Mouse (Mus musculus): Measurements from ENCODE around the gene Gm20431. TPM values are rescaled to one million over a fixed set of nuclear protein-coding genes. Genes with fewer than 3 reads are reported as not detected.

Gm20431 gene
- total RNA-seq, 2 experiments from 2014 or later = 38.9 to 50.9 TPM

DNA sequence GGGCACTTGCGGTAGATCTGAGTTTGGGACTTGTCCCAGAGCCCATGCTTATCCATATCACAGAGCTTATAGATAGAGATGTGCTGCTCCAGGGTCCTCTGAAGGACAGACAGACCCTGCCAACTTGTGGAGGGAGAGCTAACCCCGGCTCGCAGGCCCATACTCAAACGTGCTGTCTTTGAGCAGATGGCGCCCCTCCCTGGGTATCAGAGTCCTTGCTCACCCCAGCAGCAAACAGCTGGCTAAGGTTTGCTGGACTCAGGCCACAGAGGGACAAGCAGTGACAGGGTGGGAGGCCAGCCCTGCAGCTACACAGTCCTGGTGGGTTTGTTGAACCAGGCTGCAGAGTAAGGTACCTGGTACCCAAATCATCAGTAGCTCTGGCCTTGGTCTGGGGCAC is 58.3 kb downstream of the Gm20431 start:
- DNase-seq (ENCODE audit: low spot score in 2 of 2) = no peak

DNA sequence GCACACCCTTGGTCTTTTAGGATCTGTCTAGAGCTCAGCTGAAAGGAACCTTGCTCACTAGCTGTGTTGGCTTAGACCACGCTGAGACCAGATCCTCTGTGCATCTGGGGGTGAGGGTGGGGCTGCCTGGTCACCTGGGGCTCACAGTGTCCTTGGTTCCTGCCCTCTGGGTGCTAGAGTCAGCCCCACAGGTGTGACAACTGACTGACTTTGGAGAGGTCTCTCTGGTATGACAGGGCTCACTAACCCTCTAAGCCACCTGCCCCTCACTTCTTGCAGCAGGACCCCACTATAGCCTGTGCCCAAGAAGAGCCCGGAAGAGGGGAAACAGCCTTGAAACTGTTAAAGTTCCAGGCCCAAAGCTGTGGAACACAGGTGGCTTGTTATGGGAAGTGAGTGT is 58.9 kb downstream of the Gm20431 start:
- no peak for DNase-seq (ENCODE audit: low spot score in 2 of 2)

DNA sequence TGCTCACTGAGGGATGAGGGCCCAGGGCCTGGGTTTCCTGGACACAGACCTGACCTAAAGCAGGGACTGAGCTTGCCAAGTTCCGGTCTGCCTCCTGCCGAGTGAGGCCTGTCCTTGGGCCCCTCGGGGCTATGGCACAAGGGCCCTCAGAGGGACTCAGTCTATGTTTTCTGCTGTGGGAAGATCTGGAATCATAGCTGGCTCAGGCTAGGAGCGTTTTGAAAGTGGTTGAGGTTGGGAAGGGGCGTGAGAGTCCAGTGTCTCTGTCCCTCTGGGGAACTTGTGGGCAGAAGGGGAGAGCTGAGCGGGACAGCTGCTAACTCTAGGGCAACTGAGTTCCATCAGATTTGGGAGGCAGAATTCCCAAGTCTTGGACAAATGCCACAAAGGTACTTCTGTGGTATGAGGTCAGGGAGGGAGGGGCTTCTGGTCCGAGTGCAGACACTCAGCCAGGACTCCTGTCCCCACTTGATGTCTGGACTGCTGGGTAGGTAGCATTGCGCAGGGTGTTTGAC is 60.8 kb downstream of the Gm20431 start:
- no peak for DNase-seq (ENCODE audit: low spot score in 2 of 2)

DNA sequence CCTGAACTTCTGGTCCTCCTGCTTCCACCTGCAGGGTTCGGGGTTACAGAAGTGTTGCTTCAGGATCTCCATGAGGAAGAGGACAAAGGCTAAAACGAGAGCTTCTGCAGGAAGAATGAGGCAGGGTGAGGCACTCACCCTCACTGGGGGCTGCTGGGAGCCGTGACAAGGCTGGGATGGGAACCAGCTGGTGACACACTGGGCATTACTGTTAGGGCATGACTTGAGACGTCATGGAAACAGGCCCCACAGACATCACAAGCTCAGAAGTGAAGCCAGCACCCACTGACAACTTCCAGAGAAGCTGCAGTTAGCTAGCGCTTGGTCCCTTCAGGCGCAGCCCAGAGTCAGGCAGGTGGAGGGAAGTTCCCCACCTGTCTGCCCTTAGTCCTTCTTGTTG is 61.4 kb downstream of the Gm20431 start:
- DNase-seq (ENCODE audit: low spot score in 2 of 2) = no peak

DNA sequence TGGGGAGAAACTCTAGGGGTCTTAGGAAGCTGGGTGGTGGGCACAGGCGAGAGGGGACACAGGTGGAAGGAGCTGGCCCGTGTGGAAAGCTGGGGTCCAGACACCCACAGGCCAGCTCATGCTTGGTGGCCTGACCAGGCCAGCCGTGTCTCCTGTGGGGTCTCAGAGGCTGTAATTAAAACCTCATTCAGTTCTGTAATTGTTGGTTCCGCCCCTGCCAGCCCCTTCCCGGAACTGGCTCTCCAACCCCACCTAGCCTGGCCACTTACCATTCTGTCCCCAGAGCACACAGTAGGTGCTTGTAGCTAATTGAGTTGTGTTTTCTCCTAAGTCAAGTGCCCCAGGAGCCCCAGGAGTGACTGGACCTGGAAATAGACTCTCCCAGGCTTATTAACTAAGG is 62.1 kb downstream of the Gm20431 start:
- DNase-seq (ENCODE audit: low spot score in 2 of 2) = no peak

DNA sequence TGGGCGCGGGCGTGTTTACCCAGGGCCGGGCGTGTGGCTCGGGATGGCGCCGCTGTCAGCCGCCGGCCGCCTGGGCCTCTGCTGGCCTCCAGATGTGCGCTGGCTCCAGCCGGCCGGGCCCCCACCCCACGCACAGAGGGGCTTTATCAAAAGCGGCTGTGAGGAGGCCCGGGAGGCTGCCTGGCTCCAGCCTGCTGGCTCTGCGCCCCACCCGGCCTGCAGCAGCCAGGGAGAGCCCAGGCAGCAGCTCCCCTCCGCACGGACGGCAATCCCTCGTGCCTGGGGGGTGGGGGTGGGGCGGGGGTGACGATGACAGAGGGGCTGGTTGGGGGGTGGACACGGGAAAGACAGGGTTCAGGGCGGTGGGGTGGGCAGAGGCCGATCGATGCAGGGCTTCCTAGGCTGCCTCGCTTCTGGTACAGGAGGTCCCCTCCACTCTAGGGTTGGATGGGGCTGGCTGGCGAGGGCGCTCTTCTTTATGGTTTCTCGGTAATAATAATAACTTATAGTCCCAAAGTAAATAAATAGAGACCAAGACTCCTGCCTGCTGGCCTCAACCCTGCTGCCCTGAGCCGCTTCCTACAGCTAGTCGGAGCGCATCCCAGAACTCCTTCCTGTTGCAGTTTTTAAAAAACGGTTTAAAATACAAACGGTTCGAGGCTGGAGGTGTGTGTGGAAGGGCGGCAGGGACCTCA is 63.7 kb downstream of the Gm20431 start:
- DNase-seq (ENCODE audit: low spot score in 2 of 2) = no peak

DNA sequence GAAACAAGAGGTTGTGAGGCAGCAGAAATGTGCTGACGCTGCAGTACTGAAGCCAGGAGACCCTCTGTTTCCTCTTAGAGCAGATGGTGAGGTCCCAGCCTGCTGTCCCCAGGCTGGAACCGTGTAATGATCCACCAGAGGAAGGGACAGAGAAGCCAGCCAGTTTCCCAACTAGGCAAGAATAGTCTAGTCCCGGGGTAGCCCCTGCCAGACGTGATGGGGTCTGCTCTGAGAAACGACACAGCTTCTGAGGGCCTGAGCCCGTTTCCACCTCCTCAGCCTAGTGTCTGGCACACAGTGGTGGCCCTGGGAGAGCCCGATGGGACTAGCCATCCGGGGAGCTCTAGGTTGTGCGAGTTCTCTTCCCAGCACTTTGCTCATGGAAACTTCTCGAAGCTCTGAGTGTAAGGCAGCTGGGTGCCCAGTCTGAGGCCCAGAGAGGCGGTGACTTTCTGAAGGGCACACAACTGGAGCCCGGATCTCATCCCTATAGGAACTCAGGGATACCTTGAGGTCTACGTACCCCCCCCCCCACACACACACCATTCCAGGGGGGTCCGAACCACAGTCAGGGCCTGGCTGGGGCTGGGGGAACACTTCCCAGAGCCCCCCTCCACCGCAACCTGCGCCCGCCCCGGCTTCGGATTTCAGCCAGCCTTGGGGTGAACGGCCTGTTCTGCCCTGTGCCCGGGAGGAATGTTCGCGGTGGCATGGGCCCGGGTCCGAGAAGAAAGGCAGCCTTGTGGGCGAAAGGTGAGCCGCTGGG is 64.4 kb downstream of the Gm20431 start:
- no peak for DNase-seq (ENCODE audit: low spot score in 2 of 2)

DNA sequence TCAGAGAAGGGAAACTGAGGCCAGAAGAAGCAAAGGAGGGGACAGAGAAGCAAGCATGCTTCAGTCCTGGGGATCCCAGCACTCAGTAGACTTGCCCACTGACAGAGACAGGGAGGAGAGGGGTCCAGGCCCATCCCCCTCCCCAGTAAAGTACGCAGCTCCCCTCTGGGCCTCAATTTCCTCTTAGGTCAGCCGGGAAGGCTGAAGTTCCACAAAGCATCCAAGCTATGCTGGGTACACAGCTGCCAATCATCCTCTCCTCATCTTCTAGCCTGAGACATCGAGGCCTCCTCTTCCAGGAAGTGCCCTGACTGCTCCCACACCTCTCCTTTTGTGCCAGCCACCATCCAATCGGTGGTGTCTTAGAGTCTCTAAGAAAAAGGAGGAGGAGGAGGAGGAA is 65.0 kb downstream of the Gm20431 start:
- DNase-seq (ENCODE audit: low spot score in 2 of 2) = no peak

DNA sequence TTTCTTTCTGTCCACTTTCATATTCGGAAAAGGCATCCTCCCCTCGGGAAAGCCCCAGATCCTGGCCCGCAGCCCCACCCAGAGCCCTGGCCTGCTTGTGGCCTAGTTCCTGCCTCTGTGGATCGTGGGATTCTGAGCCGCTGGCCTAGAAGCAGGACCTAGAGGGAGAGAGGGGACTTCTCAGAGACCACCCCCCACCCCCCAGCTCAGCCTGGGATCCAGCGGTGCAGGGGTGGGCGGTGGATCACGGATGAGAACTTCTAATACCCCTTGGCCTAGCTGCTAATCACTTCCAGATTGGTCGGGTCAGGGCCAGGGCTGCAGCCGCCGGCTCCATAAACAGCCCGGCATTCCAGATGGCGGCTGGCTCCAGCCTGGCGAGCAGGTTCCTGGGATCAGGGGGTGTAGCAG is 65.5 kb downstream of the Gm20431 start:
- DNase-seq (ENCODE audit: low spot score in 2 of 2) = no peak

DNA sequence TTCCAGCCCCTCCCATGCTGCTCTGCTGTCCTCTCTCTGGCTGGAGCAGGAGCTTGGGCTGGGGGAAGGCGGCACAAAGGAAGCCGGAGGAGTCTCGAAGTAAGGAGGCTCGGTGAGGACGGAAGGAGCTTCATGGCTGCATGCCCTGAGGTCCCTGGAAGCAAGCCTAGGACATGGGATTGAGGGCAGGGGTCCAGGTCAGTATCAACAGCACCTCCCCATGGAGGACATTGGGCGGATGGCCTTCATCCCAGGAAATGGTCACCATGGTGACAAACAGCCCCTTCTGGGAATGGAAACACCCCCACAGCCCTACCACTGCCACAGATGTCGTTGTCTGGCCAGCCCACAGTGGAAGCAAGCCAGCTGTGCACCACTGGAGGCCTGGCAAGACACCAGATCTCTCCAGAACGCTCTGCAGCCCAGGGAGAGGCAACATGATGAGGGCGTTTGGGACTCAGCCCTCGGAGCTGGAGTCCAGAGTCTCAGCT is 66.8 kb downstream of the Gm20431 start:
- peak; percentile 69 to 77 for DNase-seq (ENCODE audit: low spot score in 2 of 2)

DNA sequence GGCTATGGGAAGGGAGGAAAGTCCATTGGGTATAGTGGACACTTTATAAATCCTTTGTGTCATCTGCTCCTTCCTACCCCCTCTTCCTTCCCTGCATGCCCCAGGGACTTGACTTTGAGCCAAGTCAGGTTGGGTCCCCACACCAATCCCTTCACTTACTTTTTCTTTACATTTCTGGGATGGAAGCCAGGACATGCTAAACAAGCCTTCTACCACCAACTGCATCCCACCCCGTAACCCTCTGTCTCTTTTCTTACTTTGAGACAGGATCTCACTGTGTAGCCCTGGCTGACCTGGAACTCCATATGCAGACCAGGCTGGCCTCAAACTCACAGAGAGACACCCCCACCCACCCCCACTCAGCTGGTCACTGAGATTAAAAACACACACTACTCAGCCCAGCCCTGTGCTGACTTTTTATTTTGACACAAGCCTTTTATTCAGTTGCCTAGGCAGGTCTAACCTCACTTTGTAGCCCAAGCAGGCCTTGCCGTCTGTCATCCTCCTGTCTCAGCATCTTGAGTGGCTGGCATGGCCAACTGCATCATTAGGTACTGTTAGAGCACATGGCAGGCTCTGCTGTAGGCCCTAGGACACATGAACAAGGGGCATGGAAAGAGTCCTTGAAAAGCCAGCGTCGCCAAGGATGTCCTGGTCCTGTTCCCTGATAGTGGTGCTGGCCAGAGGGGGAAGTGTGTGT is 67.6 kb downstream of the Gm20431 start:
- DNase-seq (ENCODE audit: low spot score in 2 of 2) = no peak

DNA sequence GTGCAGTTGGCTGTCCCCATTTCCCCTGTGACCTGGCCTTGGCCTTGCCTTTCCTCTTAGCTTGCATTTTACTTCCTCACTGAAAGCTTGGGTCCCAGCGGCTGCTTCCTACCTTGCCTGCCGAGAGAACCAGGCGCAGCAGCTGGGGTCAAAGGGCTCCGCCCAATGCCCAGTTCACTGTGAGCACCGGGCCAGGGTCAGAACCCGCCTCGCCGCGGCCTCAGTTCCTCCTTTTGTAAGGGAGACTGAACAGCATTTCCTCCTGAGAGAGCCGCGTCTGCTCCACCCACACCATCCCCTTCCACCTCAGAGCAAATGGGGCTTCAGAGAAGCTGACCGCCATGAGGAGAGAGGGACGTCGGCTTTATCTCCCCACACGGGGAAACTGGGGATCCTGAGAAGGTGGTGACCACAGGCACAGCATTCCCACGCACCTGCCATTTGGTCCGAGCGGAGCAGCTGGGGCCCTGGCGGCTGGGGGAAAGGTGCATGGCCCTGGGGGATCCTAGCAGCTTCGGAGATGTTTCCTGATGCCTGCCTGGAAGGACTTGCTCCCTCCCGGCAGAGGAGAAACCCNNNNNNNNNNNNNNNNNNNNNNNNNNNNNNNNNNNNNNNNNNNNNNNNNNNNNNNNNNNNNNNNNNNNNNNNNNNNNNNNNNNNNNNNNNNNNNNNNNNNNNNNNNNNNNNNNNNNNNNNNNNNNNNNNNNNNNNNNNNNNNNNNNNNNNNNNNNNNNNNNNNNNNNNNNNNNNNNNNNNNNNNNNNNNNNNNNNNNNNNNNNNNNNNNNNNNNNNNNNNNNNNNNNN is 72.3 kb downstream of the Gm20431 start:
- DNase-seq (ENCODE audit: low spot score in 2 of 2) = no peak

DNA sequence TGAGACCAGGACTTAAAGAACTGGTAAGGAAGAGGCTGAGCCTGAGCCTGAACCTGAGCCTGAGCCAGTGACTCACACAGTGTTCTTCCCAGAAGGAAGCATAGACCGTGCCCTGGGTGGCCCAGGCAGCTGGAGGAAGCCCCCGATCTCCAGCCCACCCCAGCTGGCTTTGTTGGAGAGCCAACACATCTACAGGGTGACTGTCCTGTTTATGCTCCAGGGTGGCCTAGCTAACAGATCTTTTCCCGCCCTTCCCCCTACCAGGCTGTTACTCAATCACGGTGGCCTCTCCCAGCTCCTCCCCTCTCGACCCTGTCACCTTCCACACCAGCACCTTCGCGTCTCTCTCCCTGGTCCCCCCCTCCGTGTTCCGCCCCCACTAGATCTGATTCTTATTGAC is 74.3 kb downstream of the Gm20431 start:
- DNase-seq (ENCODE audit: low spot score in 2 of 2) = no peak

DNA sequence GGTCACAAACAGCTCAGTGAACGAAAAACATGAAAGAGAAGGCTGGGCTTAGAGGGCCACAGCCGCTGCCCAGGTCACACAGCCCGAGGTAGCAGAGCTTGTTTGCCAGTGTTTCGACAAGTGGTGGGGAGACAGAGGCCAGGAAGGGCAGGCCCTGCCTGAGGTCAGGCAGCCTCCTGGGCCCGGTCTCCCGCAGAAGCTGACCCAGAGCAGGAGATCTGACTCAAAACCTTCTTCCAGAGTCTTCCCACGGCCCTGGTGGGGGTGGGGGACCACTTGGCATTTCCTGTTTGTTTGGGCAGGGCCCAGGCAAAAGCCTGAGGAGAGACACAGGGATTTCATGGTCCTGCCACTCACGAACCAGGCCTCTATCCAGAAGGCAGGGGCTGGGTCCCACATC is 75.3 kb downstream of the Gm20431 start:
- no peak for DNase-seq (ENCODE audit: low spot score in 2 of 2)

DNA sequence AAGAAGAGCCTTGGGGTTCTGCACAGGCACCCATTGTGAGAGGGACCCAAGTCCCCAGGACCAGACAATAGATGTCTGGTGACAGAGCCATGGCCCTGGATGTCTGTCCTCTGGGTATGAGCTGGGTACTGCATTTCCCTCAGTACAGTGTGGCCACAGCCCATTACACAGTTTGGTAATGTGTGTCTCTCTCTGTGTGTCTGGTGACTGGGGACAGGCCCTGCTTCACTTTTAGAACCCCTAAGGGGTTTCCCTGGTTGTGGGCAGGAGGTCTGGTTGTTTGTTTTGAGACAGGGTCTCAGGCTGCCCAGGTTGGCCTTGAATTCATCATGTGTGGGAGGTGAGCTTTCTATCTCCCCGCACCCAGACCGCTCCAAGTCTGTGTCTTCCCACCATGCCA is 76.0 kb downstream of the Gm20431 start:
- DNase-seq (ENCODE audit: low spot score in 2 of 2) = no peak

DNA sequence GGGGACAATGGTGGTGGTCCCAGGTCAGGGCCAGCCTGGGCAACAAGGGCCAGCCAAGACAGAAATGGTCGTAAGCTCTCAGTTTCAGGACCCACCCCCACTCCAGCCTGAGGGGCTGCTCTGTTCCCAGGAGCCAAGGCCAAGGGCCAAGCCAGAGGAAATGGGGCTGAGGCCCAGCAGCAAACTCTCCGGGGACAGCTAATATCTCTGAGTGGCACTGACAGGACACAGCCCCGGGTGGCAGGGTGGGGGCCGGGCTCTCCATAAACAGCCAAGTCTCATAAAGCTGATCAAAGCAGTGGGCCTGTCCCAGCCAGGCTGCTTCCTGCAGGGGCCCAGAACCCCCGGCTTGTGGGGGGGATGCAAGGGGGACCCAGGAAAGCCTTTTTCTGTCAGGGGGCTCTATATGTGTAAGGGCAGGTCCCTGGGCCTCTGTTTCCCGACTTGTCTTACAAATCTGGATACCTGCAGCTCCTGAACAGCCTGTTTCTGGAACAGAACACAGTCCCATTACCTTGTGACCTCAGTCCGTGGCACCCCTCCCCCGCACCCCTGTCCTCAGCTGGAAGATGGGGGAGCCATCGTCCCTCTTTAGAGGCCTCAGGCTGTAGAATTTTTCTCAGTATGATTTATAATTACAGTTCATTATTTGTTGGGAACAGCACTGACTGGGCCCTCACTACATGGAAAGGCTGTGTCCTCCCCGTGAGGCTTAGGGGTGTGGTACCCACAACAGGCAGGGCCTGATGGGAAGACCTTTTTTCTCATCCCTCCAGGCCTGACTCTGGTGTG is 77.9 kb downstream of the Gm20431 start:
- DNase-seq (ENCODE audit: low spot score in 2 of 2) = no peak

DNA sequence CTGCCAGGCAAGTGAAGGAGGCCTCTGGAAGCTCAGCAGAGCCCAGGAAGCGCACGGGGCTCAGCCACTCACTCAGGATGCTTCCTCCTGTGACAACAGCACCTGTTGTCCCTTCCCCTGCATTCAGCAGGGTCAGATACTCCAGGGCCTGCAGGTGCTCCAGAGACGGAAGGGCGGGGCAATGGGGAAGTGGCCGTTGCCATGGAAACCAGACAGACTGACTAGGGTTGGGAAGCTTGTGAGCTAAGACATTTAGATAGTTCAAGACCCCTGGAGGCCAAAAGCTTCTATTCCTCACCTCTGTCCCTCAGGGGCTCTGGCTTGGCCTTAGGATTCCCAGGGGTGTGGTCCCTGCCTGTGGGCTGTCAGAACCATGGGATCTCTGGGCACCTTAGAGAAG is 82.8 kb downstream of the Gm20431 start:
- no peak for DNase-seq (ENCODE audit: low spot score in 2 of 2)

DNA sequence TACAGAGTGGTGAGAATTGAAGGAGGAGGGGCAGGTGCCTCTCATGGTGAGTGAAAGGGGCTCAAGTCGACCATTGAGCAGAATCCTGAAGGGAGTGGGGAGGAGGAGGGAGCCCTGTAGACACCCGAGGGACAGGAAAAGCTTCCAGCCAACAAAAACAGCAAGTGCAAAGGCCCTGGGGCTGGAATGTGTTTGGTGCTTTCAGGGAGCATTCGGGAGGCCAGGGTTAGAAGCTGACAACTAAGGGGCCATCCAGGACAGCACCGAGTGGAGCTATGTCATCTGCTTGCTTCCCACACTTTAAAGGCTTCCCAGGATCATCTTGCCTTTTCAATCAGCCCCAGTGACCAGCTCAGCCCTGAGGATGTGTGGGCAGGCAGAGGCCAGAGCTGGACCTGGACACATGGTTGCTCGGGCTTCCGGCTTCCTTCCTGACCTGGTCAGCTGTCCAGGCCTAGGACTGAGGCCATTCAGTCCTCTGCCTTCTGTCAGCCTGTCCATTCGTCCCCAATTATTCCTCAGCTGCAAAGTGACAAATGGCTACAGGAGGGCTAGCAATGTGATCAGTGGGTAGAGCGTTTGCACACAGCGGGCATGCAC is 84.0 kb downstream of the Gm20431 start:
- DNase-seq (ENCODE audit: low spot score in 2 of 2) = no peak

DNA sequence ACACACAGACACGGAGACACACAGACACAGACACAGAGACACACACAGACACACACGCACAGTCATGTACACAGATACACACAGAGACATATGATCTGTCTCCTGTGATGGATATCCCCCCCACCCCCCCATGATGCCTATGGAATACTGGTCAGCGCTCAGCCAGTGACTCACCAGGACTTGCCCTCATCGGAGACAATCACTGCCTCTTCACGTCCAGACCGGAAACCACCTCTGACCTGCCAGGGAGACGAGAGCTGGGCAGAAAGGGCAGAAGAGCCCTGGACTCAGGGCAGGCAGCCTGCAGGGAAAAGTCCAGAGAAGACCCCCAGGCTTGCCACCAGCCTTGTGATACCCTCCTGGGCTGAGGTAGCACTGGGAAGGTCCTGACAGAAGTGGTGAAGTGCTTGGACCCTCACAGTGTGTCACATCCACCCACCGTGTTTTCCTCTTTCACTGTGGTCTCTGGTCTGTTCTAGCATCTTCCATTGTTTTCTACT is 85.1 kb downstream of the Gm20431 start:
- no peak for DNase-seq (ENCODE audit: low spot score in 2 of 2)

DNA sequence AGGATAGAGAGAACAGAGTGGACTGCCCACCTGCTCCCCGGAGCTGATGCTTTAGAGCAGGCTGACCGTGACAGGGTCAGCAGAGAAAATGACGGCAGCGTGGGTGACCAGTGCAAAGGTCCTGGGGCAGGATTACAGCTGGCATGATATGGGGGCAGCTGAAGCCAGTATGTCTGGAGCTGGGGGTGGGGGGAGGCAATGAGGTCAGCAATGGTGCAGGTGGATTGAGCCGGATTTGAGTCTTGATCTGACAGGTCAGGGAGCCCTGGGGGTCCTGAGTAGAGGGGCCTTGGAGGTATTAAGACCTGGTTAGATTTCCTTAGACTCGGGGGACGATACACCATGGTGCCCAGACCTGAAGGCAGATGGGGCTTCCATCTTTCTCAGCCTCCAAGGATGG is 85.7 kb downstream of the Gm20431 start:
- DNase-seq (ENCODE audit: low spot score in 2 of 2) = no peak

Measured in layer of hippocampus, postnatal 14 days (tissue).